Mouse (Mus musculus) brain, embryonic 18.5 days (tissue): ENCODE measurements around the gene Gm47841.

Source experiments
- DNase-seq: peaks from one replicate; pipeline ENCODE4 v3.0.0-alpha.2; 2012; ENCODE audit warnings: low read depth, low spot score

Gm47841 gene

GRCm38 (mm10) chr15:101044531-101044930, 2.7 kb downstream of the Gm47841 start:
- no peak for DNase-seq

- no peak for DNase-seq
These were observed 4.6 kb downstream of the Gm47841 start for GRCm38 (mm10) chr15:101042613-101043012.

GRCm38 (mm10) chr15:101041966-101042365, 5.2 kb downstream of the Gm47841 start:
- DNase-seq = no peak

GRCm38 (mm10) chr15:101039651-101040050, 7.5 kb downstream of the Gm47841 start:
- no peak for DNase-seq

GRCm38 (mm10) chr15:101028960-101029359, 18.2 kb downstream of the Gm47841 start:
- DNase-seq = no peak

GRCm38 (mm10) chr15:101011352-101011751, 35.8 kb downstream of the Gm47841 start:
- no peak for DNase-seq

GRCm38 (mm10) chr15:101008386-101009010, 38.7 kb downstream of the Gm47841 start:
- no peak for DNase-seq

GRCm38 (mm10) chr15:101007236-101007635, 40.0 kb downstream of the Gm47841 start:
- no peak for DNase-seq

GRCm38 (mm10) chr15:101006251-101007040, 40.8 kb downstream of the Gm47841 start:
- DNase-seq = no peak

- no peak for DNase-seq
These were observed 41.5 kb downstream of the Gm47841 start for GRCm38 (mm10) chr15:101005717-101006116.

GRCm38 (mm10) chr15:101004538-101004937, 42.7 kb downstream of the Gm47841 start:
- no peak for DNase-seq

GRCm38 (mm10) chr15:101002466-101002865, 44.7 kb downstream of the Gm47841 start:
- DNase-seq = no peak

- no peak for DNase-seq
These were observed 45.5 kb downstream of the Gm47841 start for GRCm38 (mm10) chr15:101001685-101002084.

GRCm38 (mm10) chr15:100997090-100997489, 50.1 kb downstream of the Gm47841 start:
- no peak for DNase-seq
